Mouse (Mus musculus) liver, embryonic 14.5 days (tissue): Measurements from ENCODE around the gene Mapk10. TPM values are rescaled to one million over a fixed set of nuclear protein-coding genes. Genes with fewer than 3 reads are reported as not detected.

Source experiments
- ATAC-seq: fragments of 200-750 bp; cut with Nextera tagmentation; 2 replicates; pipeline ENCODE4 v1.8.0; 2017; ENCODE audit warnings: moderate number of reproducible peaks, mild to moderate bottlenecking, moderate library complexity; ENCODE audit not compliant: insufficient read depth
- DNase-seq, 3 experiments: peaks; one replicate each; pipeline ENCODE4 v3.0.0-alpha.2; 2012 to 2013; ENCODE audit warnings: low read depth in 3 of 3, low spot score in 3 of 3
- H3K27ac ChIP-seq: fragments of 300-500 bp; sonication (generic); 2 replicates; pipeline ENCODE4 v1.5.1; 2014; ENCODE audit warnings: moderate library complexity, mild to moderate bottlenecking, control low read depth, inconsistent platforms
- H3K27me3 ChIP-seq: fragments of 300-500 bp; sonication (generic); 2 replicates; pipeline ENCODE4 v1.6.1; 2014; ENCODE audit warnings: mild to moderate bottlenecking, low read length, moderate library complexity; ENCODE audit not compliant: control insufficient read depth, insufficient read depth
- H3K36me3 ChIP-seq: fragments of 300-500 bp; sonication (generic); replicated peaks from 2 replicates; pipeline ENCODE4 v1.6.1; 2014; ENCODE audit warnings: low read depth; ENCODE audit not compliant: control insufficient read depth, insufficient read depth
- H3K4me1 ChIP-seq, 2 experiments: fragments of 200-500 bp in 1 of 2; fragments of 300-500 bp in 1 of 2; sonication (generic) in 1 of 2; replicated peaks; 2 replicates each; pipeline ENCODE4 v1.6.1; 2012 to 2014; ENCODE audit warnings: antibody characterized with exemption in 1 of 2, inconsistent platforms in 1 of 2, low read length in 1 of 2; ENCODE audit not compliant: control insufficient read depth in 2 of 2, insufficient read depth in 2 of 2
- H3K4me2 ChIP-seq: fragments of 300-500 bp; sonication (generic); 2 replicates; pipeline ENCODE4 v1.6.1; 2014; ENCODE audit warnings: low read depth, mild to moderate bottlenecking, control low read depth, moderate library complexity
- H3K4me3 ChIP-seq, 2 experiments: fragments of 200-500 bp in 1 of 2; fragments of 300-500 bp in 1 of 2; sonication (generic) in 1 of 2; 2 replicates each; pipeline ENCODE4 v1.5.1; 2012 to 2014; ENCODE audit warnings: low read depth in 2 of 2, low read length in 2 of 2, mild to moderate bottlenecking in 2 of 2, control low read depth in 1 of 2, inconsistent platforms in 1 of 2, moderate library complexity in 1 of 2; ENCODE audit not compliant: insufficient read depth in 1 of 2
- H3K9ac ChIP-seq: fragments of 300-500 bp; sonication (generic); replicated peaks from 2 replicates; pipeline ENCODE4 v1.6.1; 2014; ENCODE audit warnings: mild to moderate bottlenecking, control low read depth, moderate library complexity
- H3K9me3 ChIP-seq: fragments of 300-500 bp; sonication (generic); 2 replicates; pipeline ENCODE4 v1.6.1; 2016; ENCODE audit warnings: low read length, mixed read lengths; ENCODE audit not compliant: control insufficient read depth
- CTCF ChIP-seq: IDR thresholded peaks from 2 replicates; pipeline ENCODE4 v1.5.1; 2016; ENCODE audit warnings: antibody characterized with exemption, low read depth, control low read depth
- EP300 ChIP-seq: IDR thresholded peaks from 2 replicates; pipeline ENCODE4 v1.6.1; 2016; ENCODE audit warnings: antibody characterized with exemption, low read depth
- WGBS: fragments of 180-500 bp; shearing (Covaris S2); extraction: QIAGEN DNeasy Blood & Tissue Kit; methylation state at CpG from one replicate; pipeline ENCODE4 v1.1.7; 2014; ENCODE audit not compliant: insufficient replicate concordance; 5-methylcytosine and 5-hydroxymethylcytosine counted together
- polyA plus RNA-seq, 2 experiments: library from polyadenylated mRNA; depleted of rRNA in 1 of 2; stranded (reverse) in 1 of 2; unstranded in 1 of 2; fragments of >200 nt; fragmentation: Nextera tagmentation in 1 of 2; extraction: Ambion mirVana in 1 of 2; gene quantifications; 2 replicates each; pipeline versions ENCODE4 v1.2.1 to v1.2.3; 2012 to 2014

The Mapk10 gene
- polyA plus RNA-seq, 2 experiments: 0.01 TPM; not detected in 1

GRCm38 (mm10) chr5:103174607-103175006 lies 36.5 kb downstream of the Mapk10 start:
- TF ChIP-seq EP300 (no peak), CTCF (no peak)
- H3K4me1 ChIP-seq: no peaks in the 10 kb centered on the region
- no peak overlapping the region for H3K4me2 ChIP-seq
- ATAC-seq (no peak), DNase-seq (no peak)
- H3K9me3 ChIP-seq: no peaks in the 10 kb centered on the region
- H3K27ac ChIP-seq: no peak overlapping the region
- H3K9ac ChIP-seq: no peak overlapping the region
- 60% methylated on average over 7 of the region's 7 CpGs for WGBS
- no peaks in the 10 kb centered on the region for H3K27me3 ChIP-seq
- H3K36me3 ChIP-seq: no peaks in the 10 kb centered on the region
- no peak overlapping the region for H3K4me3 ChIP-seq

DNA sequence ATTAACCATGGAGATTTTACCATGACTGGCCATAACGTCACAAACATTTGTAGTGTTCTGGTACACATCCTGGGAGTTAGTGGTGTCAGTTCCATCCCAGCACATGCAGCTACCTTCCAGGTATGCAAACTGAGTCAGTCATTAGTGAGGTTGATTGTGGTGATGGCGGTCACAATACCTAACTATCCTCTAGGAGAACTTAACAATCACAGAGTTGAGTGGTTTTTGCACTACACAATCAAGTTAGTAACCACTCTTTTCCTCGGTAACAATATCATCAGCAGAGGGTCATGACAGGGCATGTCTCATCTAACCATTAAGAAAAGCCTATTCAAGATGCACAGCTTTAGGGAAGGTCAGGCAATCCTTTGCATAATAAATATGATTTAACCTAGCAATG lies 39.9 kb downstream of the Mapk10 start:
- ATAC-seq (no peak), DNase-seq (no peak)
- 57% methylated on average over 3 of the region's 3 CpGs for WGBS
- TF ChIP-seq EP300 (no peak), CTCF (no peak)
- H3K9me3 ChIP-seq: no peaks in the 10 kb centered on the region
- H3K4me1 ChIP-seq: no peaks in the 10 kb centered on the region
- H3K27me3 ChIP-seq: no peaks in the 10 kb centered on the region
- no peak overlapping the region for H3K27ac ChIP-seq
- H3K4me3 ChIP-seq: no peak overlapping the region
- H3K4me2 ChIP-seq: no peak overlapping the region
- H3K9ac ChIP-seq: no peak overlapping the region
- no peaks in the 10 kb centered on the region for H3K36me3 ChIP-seq

DNA sequence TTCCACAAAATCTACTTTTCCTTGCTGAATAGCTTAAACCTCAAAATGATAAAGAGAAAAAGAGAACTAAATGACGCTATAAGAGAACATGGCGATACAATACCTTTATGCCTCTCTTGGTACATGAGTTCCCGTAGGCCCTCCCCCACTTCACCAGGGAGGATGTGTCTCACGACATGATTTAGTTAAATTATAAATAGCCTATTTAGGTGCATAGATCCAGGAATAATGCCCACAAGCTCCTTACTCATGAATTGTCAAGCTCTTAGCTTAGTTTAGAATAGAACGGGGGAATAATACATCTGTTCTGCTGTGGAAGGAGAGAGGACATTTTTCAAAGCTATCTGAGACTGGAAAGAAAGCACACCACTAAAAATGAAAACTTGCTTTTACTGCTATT lies 43.8 kb downstream of the Mapk10 start:
- WGBS: 66% methylated on average over 5 of the region's 5 CpGs
- Histone ChIP-seq H3K27ac (no peak overlapping the region), H3K4me3 (no peak overlapping the region), H3K4me1 (no peaks in the 10 kb centered on the region), H3K27me3 (no peaks in the 10 kb centered on the region), H3K36me3 (no peaks in the 10 kb centered on the region), H3K4me2 (no peak overlapping the region), H3K9ac (no peak overlapping the region), H3K9me3 (no peaks in the 10 kb centered on the region)
- no peak for TF ChIP-seq EP300
- no peak for TF ChIP-seq CTCF
- ATAC-seq (no peak), DNase-seq (no peak)

DNA sequence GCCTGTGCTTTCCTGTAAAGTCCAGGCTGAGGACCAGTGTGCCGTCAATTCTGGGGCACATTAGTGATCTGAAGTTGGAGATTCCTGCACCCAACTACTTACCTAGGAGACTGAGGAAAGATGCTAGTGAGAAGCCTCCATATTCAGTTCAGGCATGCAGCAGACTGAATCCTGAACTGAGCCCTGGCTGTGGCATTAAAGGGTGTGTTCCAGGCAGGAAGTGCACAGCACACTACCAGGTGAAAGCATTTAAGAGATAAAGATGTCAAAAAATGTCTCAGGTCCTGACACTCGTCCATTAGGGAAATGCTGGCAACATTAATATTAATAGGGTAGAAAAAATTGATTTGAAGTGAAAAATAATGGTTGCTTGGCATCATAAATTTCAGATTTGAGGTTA lies 44.4 kb downstream of the Mapk10 start:
- Histone ChIP-seq H3K4me3 (no peak overlapping the region), H3K27ac (no peak overlapping the region), H3K9ac (no peak overlapping the region), H3K36me3 (no peaks in the 10 kb centered on the region), H3K4me2 (no peak overlapping the region), H3K4me1 (no peaks in the 10 kb centered on the region), H3K9me3 (no peaks in the 10 kb centered on the region), H3K27me3 (no peaks in the 10 kb centered on the region)
- WGBS: 55% methylated on average over 2 of the region's 2 CpGs
- no peak for ATAC-seq
- no peak for TF ChIP-seq EP300
- no peak for TF ChIP-seq CTCF
- DNase-seq: no peak

DNA sequence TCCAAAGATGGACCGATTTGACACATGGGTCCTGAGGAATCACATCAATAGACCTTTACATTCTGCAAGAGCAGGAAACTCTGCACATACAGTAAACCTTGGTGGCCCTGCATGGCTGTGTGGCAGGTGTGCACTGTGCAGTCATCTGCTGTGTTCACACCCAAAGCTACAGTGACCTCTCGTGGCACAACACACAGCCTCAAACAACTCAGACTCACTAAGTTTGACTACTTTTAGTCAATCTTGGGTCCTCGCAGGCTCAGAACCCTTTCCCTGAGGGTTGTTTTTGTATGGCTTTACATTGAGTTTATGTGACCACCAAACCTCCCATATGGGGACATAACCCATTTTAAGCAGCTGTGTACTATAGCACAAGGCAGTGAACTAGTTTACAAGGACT lies 47.1 kb downstream of the Mapk10 start:
- Histone ChIP-seq H3K27me3 (no peaks in the 10 kb centered on the region), H3K4me1 (no peaks in the 10 kb centered on the region), H3K9ac (no peak overlapping the region), H3K9me3 (no peaks in the 10 kb centered on the region), H3K4me3 (no peak overlapping the region), H3K27ac (no peak overlapping the region), H3K4me2 (no peak overlapping the region), H3K36me3 (no peaks in the 10 kb centered on the region)
- no peak for TF ChIP-seq CTCF
- no peak for TF ChIP-seq EP300
- 50% methylated on average over 3 of the region's 3 CpGs for WGBS
- no peak for ATAC-seq
- DNase-seq: no peak

DNA sequence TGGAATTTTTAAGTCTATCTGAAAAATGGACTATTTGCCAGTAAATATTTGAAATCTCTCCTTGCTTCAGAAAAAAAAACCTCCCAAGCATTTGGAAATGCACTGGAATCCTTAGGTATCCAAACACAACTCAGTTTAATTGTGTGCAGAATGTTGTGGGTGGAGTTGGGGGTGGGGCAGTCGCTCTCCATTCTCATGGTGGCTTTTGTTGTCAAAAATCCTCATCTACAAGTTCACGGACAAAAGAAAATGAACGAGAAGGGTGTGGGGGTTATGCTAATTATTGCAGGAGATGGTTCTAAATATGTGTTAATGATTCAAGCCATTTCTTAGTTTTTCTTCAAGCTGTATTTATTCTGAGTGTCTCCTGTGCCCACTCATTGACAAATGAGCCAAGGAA lies 49.6 kb downstream of the Mapk10 start:
- TF ChIP-seq EP300 (no peak), CTCF (no peak)
- H3K9me3 ChIP-seq: no peaks in the 10 kb centered on the region
- no peak overlapping the region for H3K4me3 ChIP-seq
- no peaks in the 10 kb centered on the region for H3K4me1 ChIP-seq
- no peak overlapping the region for H3K4me2 ChIP-seq
- 46% methylated on average over 3 of the region's 3 CpGs for WGBS
- no peak overlapping the region for H3K27ac ChIP-seq
- H3K36me3 ChIP-seq: no peaks in the 10 kb centered on the region
- H3K9ac ChIP-seq: no peak overlapping the region
- ATAC-seq: no peak
- no peaks in the 10 kb centered on the region for H3K27me3 ChIP-seq
- DNase-seq: no peak
